Mouse (Mus musculus): ENCODE results near the gene Dpf2. TPM values are rescaled to one million over a fixed set of nuclear protein-coding genes. Genes with fewer than 3 reads are reported as not detected.

The Dpf2 gene
- polyA plus RNA-seq, 1 experiment = 71.5 TPM

- H3K27ac ChIP-seq (ENCODE audit: insufficient read depth, low read depth, low read length) = peak overlapping the region; percentile 97
- H3K27me3 ChIP-seq (replicated peaks; ENCODE audit: control insufficient read depth, insufficient read depth, low read length) = no peaks in the 10 kb centered on the region
- peaks cover 2% of the 10 kb centered on the region; the same call in 1 of the 2 replicates for H3K36me3 ChIP-seq (ENCODE audit: control insufficient read depth, insufficient read depth, low read length)
- peaks cover 35% of the 10 kb centered on the region for H3K4me1 ChIP-seq (ENCODE audit: control insufficient read depth, insufficient read depth, low read length)
- DNase-seq = peak; percentile 71
- no peak for TF ChIP-seq POLR2A (IDR thresholded peaks at IDR 0.05; ENCODE audit: low read depth, low read length)
- TF ChIP-seq CTCF (conservative IDR thresholded peaks at IDR 0.05; ENCODE audit: insufficient read depth, insufficient read length, low read depth, low read length) = 0 out of 2 replicates have a peak, but pooled peaks have one; percentile 0
- peak overlapping the region; percentile 37 for H3K4me3 ChIP-seq (ENCODE audit: insufficient read depth, low read depth, low read length)
- 12% methylated on average over 13 of the region's 13 CpGs for WGBS
Measured at GRCm38 (mm10) chr19:5848826-5849672, 63.8 kb downstream of the Dpf2 start.

- H3K27ac ChIP-seq (ENCODE audit: insufficient read depth, low read depth, low read length) = peak overlapping the region; percentile 97
- peak; percentile 90 for DNase-seq
- TF ChIP-seq POLR2A (IDR thresholded peaks at IDR 0.05; ENCODE audit: low read depth, low read length) = peak; percentile 31
- TF ChIP-seq CTCF (conservative IDR thresholded peaks at IDR 0.05; ENCODE audit: insufficient read depth, insufficient read length, low read depth, low read length) = no peak
- H3K4me1 ChIP-seq (ENCODE audit: control insufficient read depth, insufficient read depth, low read length) = peaks cover 35% of the 10 kb centered on the region
- H3K27me3 ChIP-seq (replicated peaks; ENCODE audit: control insufficient read depth, insufficient read depth, low read length) = no peaks in the 10 kb centered on the region
- H3K4me3 ChIP-seq (ENCODE audit: insufficient read depth, low read depth, low read length) = peak overlapping the region; percentile 37
- 7% methylated on average over 14 of the region's 14 CpGs for WGBS
- peaks cover 9% of the 10 kb centered on the region for H3K36me3 ChIP-seq (ENCODE audit: control insufficient read depth, insufficient read depth, low read length)
Measured at GRCm38 (mm10) chr19:5848032-5848825, 64.6 kb downstream of the Dpf2 start.

GRCm38 (mm10) chr19:5847306-5847796, 65.5 kb downstream of the Dpf2 start:
- H3K4me1 ChIP-seq (ENCODE audit: control insufficient read depth, insufficient read depth, low read length) = peaks cover 35% of the 10 kb centered on the region
- TF ChIP-seq POLR2A (IDR thresholded peaks at IDR 0.05; ENCODE audit: low read depth, low read length) (no peak), CTCF (conservative IDR thresholded peaks at IDR 0.05; ENCODE audit: insufficient read depth, insufficient read length, low read depth, low read length) (no peak)
- H3K27me3 ChIP-seq (replicated peaks; ENCODE audit: control insufficient read depth, insufficient read depth, low read length) = no peaks in the 10 kb centered on the region
- no peak for DNase-seq
- WGBS = 23% methylated on average over 4 of the region's 4 CpGs
- H3K27ac ChIP-seq (ENCODE audit: insufficient read depth, low read depth, low read length) = peak overlapping the region; percentile 97
- peaks cover 11% of the 10 kb centered on the region for H3K36me3 ChIP-seq (ENCODE audit: control insufficient read depth, insufficient read depth, low read length)
- H3K4me3 ChIP-seq (ENCODE audit: insufficient read depth, low read depth, low read length) = peak overlapping the region; percentile 37

GRCm38 (mm10) chr19:5846557-5847305, 66.1 kb downstream of the Dpf2 start:
- Histone ChIP-seq H3K4me1 (ENCODE audit: control insufficient read depth, insufficient read depth, low read length) (peaks cover 35% of the 10 kb centered on the region), H3K27me3 (replicated peaks; ENCODE audit: control insufficient read depth, insufficient read depth, low read length) (no peaks in the 10 kb centered on the region), H3K36me3 (ENCODE audit: control insufficient read depth, insufficient read depth, low read length) (peaks cover 11% of the 10 kb centered on the region), H3K4me3 (ENCODE audit: insufficient read depth, low read depth, low read length) (peak overlapping the region; percentile 59), H3K27ac (ENCODE audit: insufficient read depth, low read depth, low read length) (peak overlapping the region; percentile 97)
- no peak for TF ChIP-seq CTCF (conservative IDR thresholded peaks at IDR 0.05; ENCODE audit: insufficient read depth, insufficient read length, low read depth, low read length)
- no peak for TF ChIP-seq POLR2A (IDR thresholded peaks at IDR 0.05; ENCODE audit: low read depth, low read length)
- peak; percentile 96 for DNase-seq
- WGBS = under 1% methylated on average over 16 of the region's 16 CpGs

Other genes starting within 250 kb of the Dpf2 start
- gene Sipa1, start 249.3 kb downstream of the Dpf2 start, polyA plus RNA-seq (2012; rRNA removed) = 35.4 and 36.9 TPM in 2 replicates
- gene Map3k11, start 224.3 kb downstream of the Dpf2 start, polyA plus RNA-seq (2012; rRNA removed) = 72.2 and 83.9 TPM in 2 replicates
- gene Pcnx3, start 224.1 kb downstream of the Dpf2 start, polyA plus RNA-seq (2012; rRNA removed) = 88.8 and 108 TPM in 2 replicates
- gene Kcnk7, start 208.6 kb downstream of the Dpf2 start, polyA plus RNA-seq (2012; rRNA removed) = 0.08 and 0.13 TPM in 2 replicates
- 19.3 and 20.1 TPM in 2 replicates for gene Ehbp1l1, start 186.7 kb downstream of the Dpf2 start, polyA plus RNA-seq (2012; rRNA removed)
- 93.8 and 122 TPM in 2 replicates for gene Fam89b, start 183.4 kb downstream of the Dpf2 start, polyA plus RNA-seq (2012; rRNA removed)
- gene Ltbp3, start 172.1 kb downstream of the Dpf2 start, polyA plus RNA-seq (2012; rRNA removed) = 52.8 and 61.8 TPM in 2 replicates
- 107 and 134 TPM in 2 replicates for gene Scyl1, start 141.6 kb downstream of the Dpf2 start, polyA plus RNA-seq (2012; rRNA removed)
- gene Frmd8, start 37.7 kb downstream of the Dpf2 start, polyA plus RNA-seq (2012; rRNA removed) = 18.5 and 23.1 TPM in 2 replicates
- 52.7 and 63.4 TPM in 2 replicates for gene Slc25a45, start 35.2 kb downstream of the Dpf2 start, polyA plus RNA-seq (2012; rRNA removed)
- 0.52 and 0.73 TPM in 2 replicates for gene Tigd3, start 18.9 kb downstream of the Dpf2 start, polyA plus RNA-seq (2012; rRNA removed)
- gene Cdc42ep2, start 11.8 kb upstream of the Dpf2 start, polyA plus RNA-seq (2012; rRNA removed) = 12.0 and 12.2 TPM in 2 replicates
- gene Pola2, start 51.2 kb upstream of the Dpf2 start, polyA plus RNA-seq (2012; rRNA removed) = 24.9 and 26.2 TPM in 2 replicates
- not detected in 2 replicates for gene Slc22a20, start 73.1 kb upstream of the Dpf2 start, polyA plus RNA-seq (2012; rRNA removed)
- 36.0 and 38.0 TPM in 2 replicates for gene Capn1, start 102.9 kb upstream of the Dpf2 start, polyA plus RNA-seq (2012; rRNA removed)
- 31.5 and 32.8 TPM in 2 replicates for gene Syvn1, start 133.6 kb upstream of the Dpf2 start, polyA plus RNA-seq (2012; rRNA removed)
- gene Mrpl49, start 144.8 kb upstream of the Dpf2 start, polyA plus RNA-seq (2012; rRNA removed) = 32.0 and 37.3 TPM in 2 replicates
- 882 and 1,017 TPM in 2 replicates for gene Fau, start 144.8 kb upstream of the Dpf2 start, polyA plus RNA-seq (2012; rRNA removed)
- gene Znhit2, start 148.2 kb upstream of the Dpf2 start, polyA plus RNA-seq (2012; rRNA removed) = 42.3 and 57.7 TPM in 2 replicates
- 31.2 and 38.4 TPM in 2 replicates for gene Tm7sf2, start 155.4 kb upstream of the Dpf2 start, polyA plus RNA-seq (2012; rRNA removed)
- gene Vps51, start 164.2 kb upstream of the Dpf2 start, polyA plus RNA-seq (2012; rRNA removed) = 65.0 and 67.1 TPM in 2 replicates
- gene Tmem262, start 167.0 kb upstream of the Dpf2 start, polyA plus RNA-seq (2012; rRNA removed) = 0.58 TPM in 1 of 2 replicates, not detected in the other
- not detected in 2 replicates for gene Gm28374, start 169.2 kb upstream of the Dpf2 start, polyA plus RNA-seq (2012; rRNA removed)
- 70.2 and 77.1 TPM in 2 replicates for gene Zfpl1, start 171.9 kb upstream of the Dpf2 start, polyA plus RNA-seq (2012; rRNA removed)
- 0.37 and 0.67 TPM in 2 replicates for gene Cdca5, start 172.0 kb upstream of the Dpf2 start, polyA plus RNA-seq (2012; rRNA removed)
- not detected in 2 replicates for gene AC131692.1, start 181.4 kb upstream of the Dpf2 start, polyA plus RNA-seq (2012; rRNA removed)
- gene Naaladl1, start 192.8 kb upstream of the Dpf2 start, polyA plus RNA-seq (2012; rRNA removed) = 2.0 and 2.1 TPM in 2 replicates
- 23.8 and 30.3 TPM in 2 replicates for gene Sac3d1, start 205.6 kb upstream of the Dpf2 start, polyA plus RNA-seq (2012; rRNA removed)
- 28.7 and 35.0 TPM in 2 replicates for gene Snx15, start 215.3 kb upstream of the Dpf2 start, polyA plus RNA-seq (2012; rRNA removed)
- gene Batf2, start 228.0 kb upstream of the Dpf2 start, polyA plus RNA-seq (2012; rRNA removed) = 4.8 and 5.5 TPM in 2 replicates
- 144 and 157 TPM in 2 replicates for gene Arl2, start 228.5 kb upstream of the Dpf2 start, polyA plus RNA-seq (2012; rRNA removed)